Mouse (Mus musculus): ENCODE measurements around the gene Morn1. TPM values are rescaled to one million over a fixed set of nuclear protein-coding genes. Genes with fewer than 3 reads are reported as not detected.

The Morn1 gene
- polyA plus RNA-seq, 1 experiment from 2014 or later = 6.1 TPM

GRCm38 (mm10) chr4:155148910-155149698 lies 62.7 kb downstream of the Morn1 start:
- Histone ChIP-seq H3K4me2 (replicated peaks) (no peak overlapping the region), H3K9me3 (ENCODE audit: control insufficient read depth, low read length) (no peaks in the 10 kb centered on the region), H3K27ac (no peak overlapping the region), H3K4me1 (replicated peaks; ENCODE audit: control insufficient read depth, insufficient read depth, low read length) (peaks cover 25% of the 10 kb centered on the region), H3K27me3 (ENCODE audit: control insufficient read depth, insufficient read depth, low read length) (no peaks in the 10 kb centered on the region), H3K36me3 (replicated peaks; ENCODE audit: control insufficient read depth, insufficient read depth) (0 out of 2 replicates have a peak, but pooled peaks cover under 1% of the 10 kb centered on the region), H3K4me3 (replicated peaks; ENCODE audit: low read length) (no peak overlapping the region), H3K9ac (no peak overlapping the region)
- WGBS = 77% methylated on average over 8 of the region's 8 CpGs
- no peak for DNase-seq (ENCODE audit: low spot score)
- no peak for ATAC-seq (ENCODE audit: low FRiP score)

- 71% methylated on average over 6 of the region's 6 CpGs for WGBS
- Histone ChIP-seq H3K4me2 (replicated peaks) (peak overlapping the region; percentile 89; the same call in 1 of the 2 replicates), H3K4me1 (replicated peaks; ENCODE audit: control insufficient read depth, insufficient read depth, low read length) (peaks cover 17% of the 10 kb centered on the region), H3K36me3 (replicated peaks; ENCODE audit: control insufficient read depth, insufficient read depth) (peaks cover 6% of the 10 kb centered on the region; the same call in 1 of the 2 replicates), H3K27me3 (ENCODE audit: control insufficient read depth, insufficient read depth, low read length) (no peaks in the 10 kb centered on the region), H3K9ac (peak overlapping the region; percentile 69; the same call in 1 of the 2 replicates), H3K27ac (no peak overlapping the region), H3K9me3 (ENCODE audit: control insufficient read depth, low read length) (no peaks in the 10 kb centered on the region), H3K4me3 (replicated peaks; ENCODE audit: low read length) (0 out of 2 replicates have a peak overlapping the region, but pooled peaks have one; percentile 37)
- no peak for ATAC-seq (ENCODE audit: low FRiP score)
- DNase-seq (ENCODE audit: low spot score) = no peak
These were observed 63.5 kb downstream of the Morn1 start for GRCm38 (mm10) chr4:155149941-155150275.

DNA sequence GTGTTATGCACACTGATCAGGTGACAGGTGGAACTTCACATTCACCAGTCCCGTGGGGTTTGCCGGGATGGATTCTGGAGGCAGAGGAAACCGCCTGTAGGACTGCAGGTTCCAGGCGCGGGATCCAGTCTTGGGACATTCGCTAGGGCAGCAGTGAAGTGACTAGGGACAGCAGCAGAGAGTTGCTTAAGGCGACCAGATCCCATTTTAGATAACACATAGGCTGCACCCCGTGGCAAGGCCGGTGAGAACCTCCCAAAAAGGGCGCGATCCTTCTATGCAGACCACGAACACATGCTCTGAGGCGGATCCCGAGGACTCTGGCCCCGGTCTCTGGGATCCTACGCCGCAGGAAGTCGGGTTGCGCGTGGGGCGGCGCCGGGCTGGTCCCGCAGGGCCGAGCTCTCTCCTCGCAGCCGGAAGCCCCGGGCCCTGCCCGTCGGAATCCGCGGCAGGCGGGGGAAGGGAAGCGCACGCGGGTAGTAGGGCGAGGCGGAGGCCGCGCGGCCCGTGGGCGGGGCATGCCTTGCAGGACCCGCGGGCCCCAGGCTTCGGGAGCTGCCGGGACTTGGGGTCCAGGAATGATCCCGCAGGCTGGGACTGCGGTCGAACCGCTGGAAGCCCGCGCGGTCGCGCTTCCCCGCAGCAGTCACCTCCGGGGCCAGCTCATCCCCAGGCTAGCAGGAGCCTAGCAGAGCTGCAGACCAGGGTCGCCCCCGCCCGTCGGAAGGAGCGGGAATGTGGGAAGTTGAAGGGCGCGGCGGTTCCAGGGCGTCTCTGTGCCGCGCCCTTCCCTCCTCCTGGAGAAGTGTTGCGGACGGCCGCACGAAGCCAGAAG lies 64.1 kb downstream of the Morn1 start:
- H3K9me3 ChIP-seq (ENCODE audit: control insufficient read depth, low read length) = no peaks in the 10 kb centered on the region
- peak; percentile 66 for ATAC-seq (ENCODE audit: low FRiP score)
- peak; percentile 61 for DNase-seq (ENCODE audit: low spot score)

DNA sequence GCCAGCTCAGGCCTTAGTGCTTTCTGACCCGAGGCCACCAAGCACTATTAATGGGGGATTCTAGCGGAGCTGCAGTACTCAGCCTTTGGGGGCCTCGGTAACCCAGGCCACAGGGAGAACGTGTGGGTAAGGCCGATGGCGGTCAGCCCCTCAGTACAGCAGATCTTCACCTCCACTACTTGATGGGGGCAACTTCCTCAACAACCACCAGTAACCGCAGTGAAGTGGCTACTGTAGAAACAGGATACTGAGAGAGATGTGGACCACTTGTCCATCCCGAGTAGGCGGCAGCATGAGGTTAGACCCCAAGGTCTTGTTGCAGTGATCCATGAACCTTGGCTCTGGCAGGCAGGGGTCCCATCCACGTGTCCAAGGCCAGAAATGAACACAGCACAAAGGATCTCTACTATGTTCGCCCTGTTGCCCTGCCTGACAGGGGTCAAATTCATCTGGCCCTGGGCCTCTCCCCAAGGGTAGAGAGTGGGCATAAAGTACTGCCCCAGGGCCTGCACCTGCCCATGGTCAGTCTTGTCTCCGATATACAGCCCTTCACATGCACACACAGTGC lies 64.9 kb downstream of the Morn1 start:
- Histone ChIP-seq H3K4me2 (replicated peaks) (peak overlapping the region; percentile 89), H3K9me3 (ENCODE audit: control insufficient read depth, low read length) (no peaks in the 10 kb centered on the region), H3K9ac (peak overlapping the region; percentile 69), H3K4me3 (replicated peaks; ENCODE audit: low read length) (peak overlapping the region; percentile 37), H3K27me3 (ENCODE audit: control insufficient read depth, insufficient read depth, low read length) (no peaks in the 10 kb centered on the region), H3K36me3 (replicated peaks; ENCODE audit: control insufficient read depth, insufficient read depth) (peaks cover 20% of the 10 kb centered on the region), H3K4me1 (replicated peaks; ENCODE audit: control insufficient read depth, insufficient read depth, low read length) (peaks cover 15% of the 10 kb centered on the region), H3K27ac (no peak overlapping the region)
- DNase-seq (ENCODE audit: low spot score) (no peak), ATAC-seq (ENCODE audit: low FRiP score) (no peak)
- 54% methylated on average over 12 of the region's 12 CpGs for WGBS

More for the DNA sequence above, 64.1 kb downstream of the Morn1 start:
- Histone ChIP-seq H3K9ac (peak overlapping the region; percentile 69), H3K4me3 (replicated peaks; ENCODE audit: low read length) (peak overlapping the region; percentile 37), H3K36me3 (replicated peaks; ENCODE audit: control insufficient read depth, insufficient read depth) (peaks cover 11% of the 10 kb centered on the region), H3K27ac (no peak overlapping the region), H3K4me2 (replicated peaks) (peak overlapping the region; percentile 89), H3K27me3 (ENCODE audit: control insufficient read depth, insufficient read depth, low read length) (no peaks in the 10 kb centered on the region), H3K4me1 (replicated peaks; ENCODE audit: control insufficient read depth, insufficient read depth, low read length) (peaks cover 15% of the 10 kb centered on the region)
- 6% methylated on average over 65 of the region's 73 CpGs for WGBS

GRCm38 (mm10) chr4:155151845-155152244 lies 65.5 kb downstream of the Morn1 start:
- Histone ChIP-seq H3K4me2 (replicated peaks) (no peak overlapping the region), H3K27me3 (ENCODE audit: control insufficient read depth, insufficient read depth, low read length) (no peaks in the 10 kb centered on the region), H3K4me3 (replicated peaks; ENCODE audit: low read length) (no peak overlapping the region), H3K36me3 (replicated peaks; ENCODE audit: control insufficient read depth, insufficient read depth) (peaks cover 25% of the 10 kb centered on the region), H3K9me3 (ENCODE audit: control insufficient read depth, low read length) (no peaks in the 10 kb centered on the region), H3K4me1 (replicated peaks; ENCODE audit: control insufficient read depth, insufficient read depth, low read length) (peaks cover 15% of the 10 kb centered on the region), H3K9ac (no peak overlapping the region), H3K27ac (no peak overlapping the region)
- DNase-seq (ENCODE audit: low spot score) = no peak
- WGBS = 77% methylated on average over 4 of the region's 4 CpGs
- no peak for ATAC-seq (ENCODE audit: low FRiP score)

DNA sequence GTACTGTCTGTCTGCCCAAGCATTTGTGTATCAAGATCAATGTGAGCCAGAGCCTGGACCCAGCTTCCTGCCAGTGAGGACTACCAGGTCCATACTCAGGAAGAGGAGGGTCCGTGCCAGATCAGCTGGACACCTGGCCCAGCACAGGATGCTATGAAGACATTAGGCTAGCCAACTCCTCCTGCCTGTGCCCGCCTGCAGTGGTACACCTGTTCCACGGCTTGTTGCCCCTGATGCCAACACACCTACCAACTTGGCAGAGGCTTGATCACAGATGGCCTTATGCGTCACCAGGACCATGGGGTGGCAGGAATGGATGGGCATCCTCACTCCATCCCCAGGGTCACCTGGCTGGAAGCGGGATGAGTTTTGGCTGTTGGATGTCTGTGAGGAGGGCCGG lies 66.1 kb downstream of the Morn1 start:
- WGBS = 91% methylated on average over 6 of the region's 6 CpGs
- Histone ChIP-seq H3K4me2 (replicated peaks) (no peak overlapping the region), H3K9me3 (ENCODE audit: control insufficient read depth, low read length) (no peaks in the 10 kb centered on the region), H3K27me3 (ENCODE audit: control insufficient read depth, insufficient read depth, low read length) (no peaks in the 10 kb centered on the region), H3K36me3 (replicated peaks; ENCODE audit: control insufficient read depth, insufficient read depth) (peaks cover 31% of the 10 kb centered on the region), H3K4me3 (replicated peaks; ENCODE audit: low read length) (no peak overlapping the region), H3K27ac (no peak overlapping the region), H3K4me1 (replicated peaks; ENCODE audit: control insufficient read depth, insufficient read depth, low read length) (peaks cover 15% of the 10 kb centered on the region), H3K9ac (no peak overlapping the region)
- DNase-seq (ENCODE audit: low spot score) (no peak), ATAC-seq (ENCODE audit: low FRiP score) (no peak)

GRCm38 (mm10) chr4:155153389-155154072 lies 67.2 kb downstream of the Morn1 start:
- no peak overlapping the region for H3K9ac ChIP-seq
- H3K36me3 ChIP-seq (replicated peaks; ENCODE audit: control insufficient read depth, insufficient read depth) = peaks cover 40% of the 10 kb centered on the region
- peaks cover 15% of the 10 kb centered on the region for H3K4me1 ChIP-seq (replicated peaks; ENCODE audit: control insufficient read depth, insufficient read depth, low read length)
- H3K9me3 ChIP-seq (ENCODE audit: control insufficient read depth, low read length) = no peaks in the 10 kb centered on the region
- 72% methylated on average over 3 of the region's 3 CpGs for WGBS
- no peak overlapping the region for H3K27ac ChIP-seq
- ATAC-seq (ENCODE audit: low FRiP score) (no peak), DNase-seq (ENCODE audit: low spot score) (no peak)
- no peak overlapping the region for H3K4me2 ChIP-seq (replicated peaks)
- no peak overlapping the region for H3K4me3 ChIP-seq (replicated peaks; ENCODE audit: low read length)
- no peaks in the 10 kb centered on the region for H3K27me3 ChIP-seq (ENCODE audit: control insufficient read depth, insufficient read depth, low read length)

DNA sequence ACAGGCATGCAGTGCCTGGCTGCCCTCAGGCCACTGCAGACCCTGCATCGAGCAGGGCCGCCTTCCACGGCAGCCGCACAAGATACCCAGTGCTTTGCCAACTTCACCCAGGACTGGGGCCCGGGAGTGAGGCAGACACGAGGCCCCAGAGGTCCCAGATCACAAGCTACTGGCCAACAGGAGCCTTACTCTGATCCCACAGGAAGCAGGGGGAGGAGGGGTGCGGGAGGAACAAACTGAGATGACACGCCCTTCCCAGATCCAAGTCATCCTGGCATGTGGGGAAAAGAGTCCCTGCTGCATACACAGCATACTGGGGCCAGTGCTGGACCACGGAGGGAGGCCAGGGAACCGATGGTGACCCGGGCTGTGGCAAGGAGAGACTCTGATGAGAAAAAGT lies 68.6 kb downstream of the Morn1 start:
- no peak overlapping the region for H3K4me2 ChIP-seq (replicated peaks)
- no peaks in the 10 kb centered on the region for H3K27me3 ChIP-seq (ENCODE audit: control insufficient read depth, insufficient read depth, low read length)
- no peak for DNase-seq (ENCODE audit: low spot score)
- 72% methylated on average over 11 of the region's 11 CpGs for WGBS
- no peak overlapping the region for H3K9ac ChIP-seq
- peaks cover 14% of the 10 kb centered on the region for H3K4me1 ChIP-seq (replicated peaks; ENCODE audit: control insufficient read depth, insufficient read depth, low read length)
- no peak for ATAC-seq (ENCODE audit: low FRiP score)
- H3K27ac ChIP-seq = no peak overlapping the region
- no peaks in the 10 kb centered on the region for H3K9me3 ChIP-seq (ENCODE audit: control insufficient read depth, low read length)
- peaks cover 52% of the 10 kb centered on the region for H3K36me3 ChIP-seq (replicated peaks; ENCODE audit: control insufficient read depth, insufficient read depth)
- no peak overlapping the region for H3K4me3 ChIP-seq (replicated peaks; ENCODE audit: low read length)
